Mouse (Mus musculus) heart, embryonic 13.5 days (tissue): ENCODE results near the gene Kcnmb3. TPM values are rescaled to one million over a fixed set of nuclear protein-coding genes. Genes with fewer than 3 reads are reported as not detected.
"Not testable (repeated sequence)": the region's sequence is repeated elsewhere in the genome, so short reads cannot be mapped to it uniquely, and the experiment has no call there.

Experiments used
- ATAC-seq: fragments of 200-750 bp; cut with Nextera tagmentation; 2 replicates; pipeline ENCODE4 v1.8.0; 2017; ENCODE audit warnings: moderate TSS enrichment; ENCODE audit not compliant: insufficient number of reproducible peaks, low FRiP score, low TSS enrichment; ENCODE audit errors: extremely low read depth
- H3K27ac ChIP-seq: fragments of 300-500 bp; sonication (generic); replicated peaks from 2 replicates; pipeline ENCODE4 v1.5.1; 2015; ENCODE audit warnings: moderate library complexity, mild to moderate bottlenecking, inconsistent platforms
- H3K27me3 ChIP-seq: fragments of 300-500 bp; sonication (generic); replicated peaks from 2 replicates; pipeline ENCODE4 v1.6.1; 2015; ENCODE audit warnings: mild to moderate bottlenecking, inconsistent platforms
- H3K36me3 ChIP-seq: fragments of 300-500 bp; sonication (generic); 2 replicates; pipeline ENCODE4 v1.6.1; 2015; ENCODE audit warnings: mild to moderate bottlenecking, inconsistent platforms
- H3K4me1 ChIP-seq: fragments of 300-500 bp; sonication (generic); 2 replicates; pipeline ENCODE4 v1.6.1; 2015; ENCODE audit warnings: inconsistent platforms
- H3K4me2 ChIP-seq: fragments of 300-500 bp; sonication (generic); 2 replicates; pipeline ENCODE4 v1.6.1; 2015; ENCODE audit warnings: inconsistent platforms, mild to moderate bottlenecking, moderate library complexity
- H3K4me3 ChIP-seq: fragments of 300-500 bp; sonication (generic); 2 replicates; pipeline ENCODE4 v1.5.1; 2015; ENCODE audit warnings: moderate library complexity, mild to moderate bottlenecking, inconsistent platforms
- H3K9ac ChIP-seq: fragments of 300-500 bp; sonication (generic); 2 replicates; pipeline ENCODE4 v1.6.1; 2015; ENCODE audit warnings: inconsistent platforms, mild to moderate bottlenecking, moderate library complexity
- H3K9me3 ChIP-seq: fragments of 300-500 bp; sonication (generic); 2 replicates; pipeline ENCODE4 v1.6.1; 2016; ENCODE audit warnings: inconsistent platforms
- WGBS: fragments of 180-500 bp; shearing (Covaris S2); methylation state at CpG from one replicate; pipeline ENCODE4 v1.1.7; 2015; ENCODE audit warnings: mixed read lengths; 5-methylcytosine and 5-hydroxymethylcytosine counted together
- polyA plus RNA-seq: library from polyadenylated mRNA; unstranded; fragments of >200 nt; fragmentation: Nextera tagmentation; extraction: Ambion mirVana; gene quantifications from 2 replicates; pipeline ENCODE4 v1.2.1, GENCODE M21; 2015

The Kcnmb3 gene
- polyA plus RNA-seq, 1 experiment from 2014 or later = 0.11 TPM

GRCm38 (mm10) chr3:32468411-32468810 lies 23.6 kb downstream of the Kcnmb3 start:
- Histone ChIP-seq H3K4me3 (no peak overlapping the region), H3K4me2 (no peak overlapping the region), H3K27me3 (no peaks in the 10 kb centered on the region), H3K9ac (no peak overlapping the region), H3K4me1 (peaks cover 21% of the 10 kb centered on the region), H3K36me3 (peaks cover 25% of the 10 kb centered on the region), H3K9me3 (no peaks in the 10 kb centered on the region), H3K27ac (no peak overlapping the region)
- WGBS = 69% methylated on average over 4 of the region's 4 CpGs
- no peak for ATAC-seq

- H3K4me2 ChIP-seq = no peak overlapping the region
- peaks cover 16% of the 10 kb centered on the region for H3K4me1 ChIP-seq
- 93% methylated on average over 4 of the region's 4 CpGs for WGBS
- no peak overlapping the region for H3K9ac ChIP-seq
- no peak for ATAC-seq
- peaks cover 36% of the 10 kb centered on the region for H3K36me3 ChIP-seq
- no peak overlapping the region for H3K27ac ChIP-seq
- no peak overlapping the region for H3K4me3 ChIP-seq
- H3K27me3 ChIP-seq = no peaks in the 10 kb centered on the region
- no peaks in the 10 kb centered on the region for H3K9me3 ChIP-seq
Measured at GRCm38 (mm10) chr3:32467321-32467720, 24.7 kb downstream of the Kcnmb3 start.

- no peak overlapping the region for H3K4me2 ChIP-seq
- peaks cover 94% of the 10 kb centered on the region for H3K36me3 ChIP-seq
- no peak for ATAC-seq
- no peak overlapping the region for H3K27ac ChIP-seq
- 70% methylated on average over 4 of the region's 4 CpGs for WGBS
- H3K4me1 ChIP-seq = no peaks in the 10 kb centered on the region
- no peak overlapping the region for H3K9ac ChIP-seq
- H3K9me3 ChIP-seq = no peaks in the 10 kb centered on the region
- no peaks in the 10 kb centered on the region for H3K27me3 ChIP-seq
- H3K4me3 ChIP-seq = no peak overlapping the region
Measured at GRCm38 (mm10) chr3:32459777-32460176, 32.3 kb downstream of the Kcnmb3 start.

GRCm38 (mm10) chr3:32454329-32455021 lies 37.6 kb downstream of the Kcnmb3 start:
- H3K27me3 ChIP-seq = no peaks in the 10 kb centered on the region
- no peak overlapping the region for H3K4me3 ChIP-seq
- ATAC-seq = peak; percentile 19; the same call in 1 of the 2 replicates
- H3K36me3 ChIP-seq = peaks cover 87% of the 10 kb centered on the region
- H3K4me2 ChIP-seq = no peak overlapping the region
- H3K9ac ChIP-seq = peak overlapping the region; percentile 45; the same call in 1 of the 2 replicates
- no peaks in the 10 kb centered on the region for H3K9me3 ChIP-seq
- peaks cover 11% of the 10 kb centered on the region for H3K4me1 ChIP-seq
- peak overlapping the region; percentile 81 for H3K27ac ChIP-seq
- 49% methylated on average over 11 of the region's 11 CpGs for WGBS

GRCm38 (mm10) chr3:32441710-32442109 lies 50.3 kb downstream of the Kcnmb3 start:
- Histone ChIP-seq H3K4me1 (peaks cover 4% of the 10 kb centered on the region; the same call in 1 of the 2 replicates), H3K4me3 (no peak overlapping the region), H3K9ac (no peak overlapping the region), H3K27me3 (no peaks in the 10 kb centered on the region), H3K36me3 (peaks cover 86% of the 10 kb centered on the region), H3K9me3 (no peaks in the 10 kb centered on the region), H3K27ac (no peak overlapping the region), H3K4me2 (no peak overlapping the region)
- no peak for ATAC-seq

- Histone ChIP-seq H3K36me3 (peaks cover 64% of the 10 kb centered on the region), H3K27me3 (no peaks in the 10 kb centered on the region), H3K4me1 (peaks cover 8% of the 10 kb centered on the region), H3K9ac (no peak overlapping the region), H3K4me3 (no peak overlapping the region), H3K27ac (no peak overlapping the region), H3K4me2 (no peak overlapping the region), H3K9me3 (no peaks in the 10 kb centered on the region)
- ATAC-seq = no peak
- 83% methylated on average over 4 of the region's 4 CpGs for WGBS
Measured at GRCm38 (mm10) chr3:32438716-32439115, 53.3 kb downstream of the Kcnmb3 start.

- no peak overlapping the region for H3K27ac ChIP-seq
- H3K9ac ChIP-seq = no peak overlapping the region
- no peaks in the 10 kb centered on the region for H3K9me3 ChIP-seq
- WGBS = 89% methylated on average over 6 of the region's 6 CpGs
- H3K27me3 ChIP-seq = no peaks in the 10 kb centered on the region
- ATAC-seq = no peak
- H3K4me2 ChIP-seq = no peak overlapping the region
- H3K36me3 ChIP-seq = peaks cover 57% of the 10 kb centered on the region
- H3K4me3 ChIP-seq = no peak overlapping the region
- H3K4me1 ChIP-seq = peaks cover 12% of the 10 kb centered on the region
Measured at GRCm38 (mm10) chr3:32437820-32438219, 54.2 kb downstream of the Kcnmb3 start.

GRCm38 (mm10) chr3:32437297-32437696 lies 54.7 kb downstream of the Kcnmb3 start:
- Histone ChIP-seq H3K36me3 (peaks cover 54% of the 10 kb centered on the region), H3K9ac (no peak overlapping the region), H3K27me3 (no peaks in the 10 kb centered on the region), H3K27ac (no peak overlapping the region), H3K4me2 (no peak overlapping the region), H3K4me1 (peaks cover 14% of the 10 kb centered on the region), H3K9me3 (no peaks in the 10 kb centered on the region), H3K4me3 (no peak overlapping the region)
- no peak for ATAC-seq
- WGBS = 72% methylated on average over 6 of the region's 6 CpGs

GRCm38 (mm10) chr3:32436101-32436500 lies 55.9 kb downstream of the Kcnmb3 start:
- WGBS = 76% methylated on average over 11 of the region's 11 CpGs
- H3K4me1 ChIP-seq = peaks cover 15% of the 10 kb centered on the region

GRCm38 (mm10) chr3:32434016-32434415 lies 58.0 kb downstream of the Kcnmb3 start:
- no peaks in the 10 kb centered on the region for H3K27me3 ChIP-seq

More at GRCm38 (mm10) chr3:32436101-32436500, 55.9 kb downstream of the Kcnmb3 start:
- peaks cover 43% of the 10 kb centered on the region for H3K36me3 ChIP-seq
- H3K27me3 ChIP-seq = no peaks in the 10 kb centered on the region
- no peak overlapping the region for H3K27ac ChIP-seq
- no peak overlapping the region for H3K4me2 ChIP-seq
- H3K4me3 ChIP-seq = no peak overlapping the region
- no peak overlapping the region for H3K9ac ChIP-seq
- no peak for ATAC-seq
- no peaks in the 10 kb centered on the region for H3K9me3 ChIP-seq

GRCm38 (mm10) chr3:32430394-32430793 lies 61.6 kb downstream of the Kcnmb3 start:
- no peaks in the 10 kb centered on the region for H3K27me3 ChIP-seq
- WGBS = 58% methylated on average over 2 of the region's 2 CpGs
- H3K4me1 ChIP-seq = peaks cover 46% of the 10 kb centered on the region
- no peak overlapping the region for H3K4me2 ChIP-seq
- H3K27ac ChIP-seq = peak overlapping the region; percentile 28; the same call in 1 of the 2 replicates
- peaks cover 7% of the 10 kb centered on the region for H3K36me3 ChIP-seq
- no peak for ATAC-seq
- H3K4me3 ChIP-seq = no peak overlapping the region
- no peak overlapping the region for H3K9ac ChIP-seq
- H3K9me3 ChIP-seq = no peaks in the 10 kb centered on the region

More at GRCm38 (mm10) chr3:32434016-32434415, 58.0 kb downstream of the Kcnmb3 start:
- 68% methylated on average over 2 of the region's 2 CpGs for WGBS
- H3K36me3 ChIP-seq = peaks cover 23% of the 10 kb centered on the region
- H3K27ac ChIP-seq = no peak overlapping the region
- peaks cover 30% of the 10 kb centered on the region for H3K4me1 ChIP-seq
- no peaks in the 10 kb centered on the region for H3K9me3 ChIP-seq
- H3K9ac ChIP-seq = no peak overlapping the region
- H3K4me3 ChIP-seq = no peak overlapping the region
- no peak for ATAC-seq
- no peak overlapping the region for H3K4me2 ChIP-seq

GRCm38 (mm10) chr3:32429351-32429750 lies 62.7 kb downstream of the Kcnmb3 start:
- not testable (repeated sequence) for H3K9me3 ChIP-seq, H3K4me3 ChIP-seq, H3K9ac ChIP-seq, ATAC-seq, H3K36me3 ChIP-seq, H3K27me3 ChIP-seq
- Histone ChIP-seq H3K4me2 (peak overlapping the region; percentile 31), H3K4me1 (peaks cover 49% of the 10 kb centered on the region), H3K27ac (peak overlapping the region; percentile 84)
